Mouse (Mus musculus): ENCODE measurements around the gene Podxl2. TPM values are rescaled to one million over a fixed set of nuclear protein-coding genes. Genes with fewer than 3 reads are reported as not detected.

The Podxl2 gene
- polyA plus RNA-seq, 1 experiment from 2014 or later = 44.1 TPM

DNA sequence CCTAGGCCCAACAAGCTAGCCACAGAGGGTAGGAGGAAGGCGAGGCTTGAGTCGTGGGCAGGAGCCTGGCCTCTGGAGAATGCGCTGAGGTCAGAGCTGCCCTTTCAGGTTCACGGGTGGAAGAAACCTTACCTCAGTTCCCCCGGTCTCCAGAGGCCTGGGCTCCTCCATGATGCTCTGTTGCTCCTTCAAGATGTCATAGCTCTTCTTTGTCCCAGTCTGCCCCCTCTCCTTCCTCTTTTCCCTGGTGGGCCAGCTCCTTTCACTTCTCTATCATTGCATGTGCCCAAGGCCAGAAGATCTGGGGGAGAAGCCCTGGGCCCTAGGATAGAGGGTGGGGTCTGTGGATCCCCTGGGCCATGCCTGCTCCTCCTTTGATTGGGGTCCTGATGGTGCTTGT, 28.9 kb upstream of the Podxl2 start:
- 83% methylated on average over 5 of the region's 5 CpGs for WGBS

DNA sequence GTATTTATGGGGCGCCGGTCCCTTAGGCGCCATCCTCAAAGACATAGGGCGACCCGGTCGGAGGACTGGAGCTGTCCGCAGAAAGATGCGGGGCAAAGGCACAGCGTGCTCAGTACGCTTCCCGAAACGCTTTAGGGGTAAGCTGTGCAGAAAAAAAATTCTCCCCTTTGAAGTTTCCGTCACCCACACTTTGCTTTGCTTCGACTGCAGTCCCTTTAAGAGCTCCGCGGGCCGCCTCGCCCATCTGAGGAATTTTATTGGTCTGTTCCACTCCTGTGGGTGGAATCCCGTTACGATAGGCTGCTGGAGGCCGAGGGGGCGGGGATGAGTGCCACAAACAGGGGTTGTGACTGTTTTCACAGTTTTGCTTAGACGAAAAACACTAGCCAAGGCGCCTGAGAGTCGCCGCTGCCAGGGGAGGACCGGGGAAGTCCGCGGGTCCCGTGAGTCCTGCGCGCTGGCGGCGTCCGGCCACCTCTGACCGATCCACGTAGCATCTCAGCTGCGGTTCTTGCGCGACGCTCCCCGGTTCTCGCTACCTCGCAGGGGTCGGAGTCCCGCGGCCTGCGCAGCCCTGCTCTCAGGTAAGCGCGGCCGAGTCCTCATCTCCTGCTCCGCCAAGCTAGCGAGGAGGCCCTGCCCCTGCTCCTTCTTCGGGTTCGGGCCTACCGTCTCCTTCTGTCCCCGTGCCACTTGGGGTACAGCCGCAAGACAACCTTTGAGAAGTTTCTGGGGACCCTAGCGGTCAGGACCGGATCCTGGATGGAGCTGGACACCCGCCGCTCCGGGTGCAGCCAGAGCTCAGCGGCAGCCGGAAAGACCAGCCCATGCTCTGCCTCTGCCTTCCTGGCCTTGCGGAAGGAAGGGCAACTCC, 27.3 kb upstream of the Podxl2 start, which contains the start of gene Tpra1:
Gene Tpra1, plus strand, starts transcription at position 305 of the 874 bp plus-strand sequence.
- peak; percentile 82 for ATAC-seq (ENCODE audit: extremely low read depth, insufficient number of reproducible peaks, low FRiP score, low TSS enrichment)
- Histone ChIP-seq H3K4me1 (peaks cover 67% of the 10 kb centered on the region), H3K4me2 (peak within 1 kb of the TSS; percentile 94), H3K9ac (peak within 1 kb of the TSS; percentile 91), H3K9me3 (no peaks in the 10 kb centered on the region), H3K27ac (replicated peaks) (peak within 1 kb of the TSS; percentile 97), H3K27me3 (replicated peaks) (no peaks in the 10 kb centered on the region), H3K36me3 (no peaks in the 10 kb centered on the region), H3K4me3 (peak within 1 kb of the TSS; percentile 91)
- WGBS = under 1% methylated on average over 66 of the region's 66 CpGs

More for the DNA sequence above, 28.9 kb upstream of the Podxl2 start:
- H3K4me1 ChIP-seq = peaks cover 62% of the 10 kb centered on the region
- no peak overlapping the region for H3K27ac ChIP-seq (replicated peaks)
- ATAC-seq (ENCODE audit: extremely low read depth, insufficient number of reproducible peaks, low FRiP score, low TSS enrichment) = no peak
- peaks cover 12% of the 10 kb centered on the region for H3K36me3 ChIP-seq
- H3K9me3 ChIP-seq = no peaks in the 10 kb centered on the region
- no peaks in the 10 kb centered on the region for H3K27me3 ChIP-seq (replicated peaks)
- H3K4me2 ChIP-seq = peak overlapping the region; percentile 94
- peak overlapping the region; percentile 91 for H3K4me3 ChIP-seq
- peak overlapping the region; percentile 91 for H3K9ac ChIP-seq

DNA sequence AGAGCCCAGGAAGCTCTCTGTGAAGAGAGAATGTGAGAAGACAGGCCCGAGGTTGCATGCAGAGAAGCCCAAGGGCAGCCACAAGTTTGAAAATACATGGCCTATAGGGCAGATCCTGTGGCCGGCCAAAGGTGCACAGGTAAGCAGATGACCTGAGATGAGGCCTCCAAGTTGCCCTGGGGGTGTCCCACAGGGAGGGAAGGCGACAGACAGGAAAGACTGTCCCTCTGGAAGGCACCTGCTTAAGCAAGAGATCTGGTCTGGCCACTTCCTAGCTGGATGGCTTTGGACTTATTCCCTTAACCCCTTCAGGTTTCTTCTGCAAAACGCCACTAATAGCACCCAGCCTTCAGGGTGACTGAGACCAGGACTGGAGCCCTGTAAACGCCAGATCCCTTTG, 26.6 kb upstream of the Podxl2 start:
- no peaks in the 10 kb centered on the region for H3K27me3 ChIP-seq (replicated peaks)

DNA sequence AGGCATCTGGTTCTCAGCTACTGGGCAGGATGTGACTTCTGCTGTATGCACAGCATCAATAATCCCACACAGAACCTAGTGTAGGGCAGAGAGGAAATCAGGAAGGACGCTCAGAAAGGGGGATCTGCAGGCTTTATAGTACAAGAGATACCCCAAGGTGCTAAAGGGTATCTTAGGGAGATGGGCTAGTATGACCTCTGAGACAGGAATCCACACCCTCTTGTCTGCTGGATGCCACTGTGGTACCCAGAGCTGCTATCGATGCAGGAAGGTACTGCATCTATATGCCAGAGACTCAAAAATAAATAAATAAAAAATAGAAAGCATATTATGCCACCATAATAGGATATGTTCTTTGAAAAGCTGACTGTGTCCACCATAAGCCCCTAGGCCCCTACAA, 24.8 kb upstream of the Podxl2 start:
- H3K9me3 ChIP-seq = no peaks in the 10 kb centered on the region
- ATAC-seq (ENCODE audit: extremely low read depth, insufficient number of reproducible peaks, low FRiP score, low TSS enrichment) = no peak
- H3K36me3 ChIP-seq = peaks cover 25% of the 10 kb centered on the region
- H3K4me2 ChIP-seq = no peak overlapping the region
- WGBS = 83% methylated on average over 2 of the region's 2 CpGs
- H3K27me3 ChIP-seq (replicated peaks) = no peaks in the 10 kb centered on the region
- H3K4me1 ChIP-seq = peaks cover 62% of the 10 kb centered on the region
- no peak overlapping the region for H3K27ac ChIP-seq (replicated peaks)
- no peak overlapping the region for H3K4me3 ChIP-seq
- H3K9ac ChIP-seq = peak overlapping the region; percentile 56; the same call in 1 of the 2 replicates

More for the DNA sequence above, 26.6 kb upstream of the Podxl2 start:
- Histone ChIP-seq H3K36me3 (peaks cover 7% of the 10 kb centered on the region), H3K27ac (replicated peaks) (peak overlapping the region; percentile 97), H3K9ac (peak overlapping the region; percentile 91), H3K4me1 (peaks cover 67% of the 10 kb centered on the region), H3K4me3 (peak overlapping the region; percentile 91), H3K4me2 (peak overlapping the region; percentile 94), H3K9me3 (no peaks in the 10 kb centered on the region)
- ATAC-seq (ENCODE audit: extremely low read depth, insufficient number of reproducible peaks, low FRiP score, low TSS enrichment) = no peak
- 4% methylated on average over 5 of the region's 5 CpGs for WGBS

DNA sequence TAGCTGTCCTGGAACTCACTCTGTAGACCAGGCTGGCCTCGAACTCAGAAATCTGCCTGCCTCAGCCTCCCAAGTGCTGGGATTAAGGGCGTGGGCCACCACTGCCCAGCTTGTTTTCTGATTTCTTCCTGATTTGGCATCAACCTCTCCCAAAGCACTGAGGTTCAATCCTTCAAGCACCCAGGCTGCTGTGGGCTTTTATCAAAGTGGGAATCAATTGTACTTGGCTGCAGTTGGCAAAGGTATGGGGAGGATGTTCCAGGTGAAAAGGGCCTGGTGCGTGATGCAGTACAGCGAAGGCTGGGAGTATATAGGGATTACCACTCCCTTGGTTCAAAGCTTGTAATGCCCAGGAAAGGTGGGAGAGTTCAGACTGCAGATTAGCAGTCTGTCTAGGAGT, 24.2 kb upstream of the Podxl2 start:
- H3K9me3 ChIP-seq = no peaks in the 10 kb centered on the region
- H3K36me3 ChIP-seq = peaks cover 30% of the 10 kb centered on the region
- H3K4me3 ChIP-seq = peak overlapping the region; percentile 85
- peak overlapping the region; percentile 42 for H3K27ac ChIP-seq (replicated peaks)
- H3K4me2 ChIP-seq = peak overlapping the region; percentile 92
- H3K4me1 ChIP-seq = peaks cover 57% of the 10 kb centered on the region
- WGBS = 55% methylated on average over 4 of the region's 4 CpGs
- H3K9ac ChIP-seq = peak overlapping the region; percentile 95
- no peak for ATAC-seq (ENCODE audit: extremely low read depth, insufficient number of reproducible peaks, low FRiP score, low TSS enrichment)
- H3K27me3 ChIP-seq (replicated peaks) = no peaks in the 10 kb centered on the region

DNA sequence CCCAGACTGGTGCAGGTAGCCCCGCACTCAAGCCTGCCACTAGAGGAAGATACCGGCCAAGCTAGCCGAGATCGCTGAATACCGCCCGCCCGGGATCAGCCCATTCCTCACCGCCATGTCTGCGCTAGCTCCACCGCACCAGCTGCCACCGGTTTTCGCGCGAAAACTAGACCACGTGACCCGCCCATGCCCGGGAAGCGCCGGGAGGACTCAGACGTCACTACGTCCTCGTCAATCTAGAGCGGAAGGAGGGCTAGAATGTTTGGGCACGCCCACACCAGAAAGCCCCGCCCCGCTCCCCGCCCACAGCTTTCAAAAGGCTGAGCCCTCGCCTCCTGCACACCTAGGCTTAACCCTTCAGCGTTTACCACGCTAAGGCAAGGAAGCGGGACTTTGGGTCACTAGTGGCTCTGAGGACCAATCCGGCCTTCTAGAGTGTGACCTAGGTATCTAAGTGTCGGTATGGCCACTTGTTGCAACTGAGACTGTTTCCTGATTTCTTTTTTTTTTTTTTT, 23.7 kb upstream of the Podxl2 start, which contains the start of gene Mcm2:
Gene Mcm2, minus strand, starts transcription at position 247 of the 515 bp plus-strand sequence.
- Histone ChIP-seq H3K36me3 (peaks cover 35% of the 10 kb centered on the region), H3K4me2 (peak within 1 kb of the TSS; percentile 92), H3K27me3 (replicated peaks) (no peaks in the 10 kb centered on the region), H3K4me3 (peak within 1 kb of the TSS; percentile 85), H3K9ac (peak within 1 kb of the TSS; percentile 95), H3K9me3 (no peaks in the 10 kb centered on the region), H3K4me1 (peaks cover 52% of the 10 kb centered on the region), H3K27ac (replicated peaks) (peak within 1 kb of the TSS; percentile 84)
- peak; percentile 59 for ATAC-seq (ENCODE audit: extremely low read depth, insufficient number of reproducible peaks, low FRiP score, low TSS enrichment)
- WGBS = under 1% methylated on average over 33 of the region's 33 CpGs

DNA sequence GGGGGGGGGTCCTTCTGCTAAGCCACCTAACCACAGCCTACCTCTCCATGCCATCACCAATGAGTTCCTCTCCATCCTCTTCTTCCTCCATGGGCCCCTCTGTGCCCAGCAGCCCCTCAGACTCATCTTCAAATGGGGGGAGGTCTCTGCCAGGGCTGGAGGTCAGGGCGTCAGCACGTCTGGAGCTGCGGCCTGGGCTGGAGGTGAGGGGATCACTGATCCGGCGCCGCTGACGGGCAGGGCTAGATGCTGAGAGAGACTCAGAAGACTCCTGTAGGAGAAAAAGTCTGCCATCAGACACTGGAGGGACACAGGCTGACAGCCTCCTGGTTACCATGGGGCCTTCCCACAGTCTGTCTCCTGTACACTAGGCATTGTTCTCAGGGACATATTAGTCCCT, 22.4 kb upstream of the Podxl2 start:
- ATAC-seq (ENCODE audit: extremely low read depth, insufficient number of reproducible peaks, low FRiP score, low TSS enrichment) = no peak
- Histone ChIP-seq H3K36me3 (peaks cover 49% of the 10 kb centered on the region), H3K9me3 (no peaks in the 10 kb centered on the region), H3K27me3 (replicated peaks) (no peaks in the 10 kb centered on the region), H3K4me3 (peak overlapping the region; percentile 85), H3K9ac (peak overlapping the region; percentile 78), H3K4me1 (peaks cover 43% of the 10 kb centered on the region), H3K27ac (replicated peaks) (peak overlapping the region; percentile 32; the same call in 1 of the 2 replicates), H3K4me2 (peak overlapping the region; percentile 92)
- WGBS = 62% methylated on average over 7 of the region's 7 CpGs

DNA sequence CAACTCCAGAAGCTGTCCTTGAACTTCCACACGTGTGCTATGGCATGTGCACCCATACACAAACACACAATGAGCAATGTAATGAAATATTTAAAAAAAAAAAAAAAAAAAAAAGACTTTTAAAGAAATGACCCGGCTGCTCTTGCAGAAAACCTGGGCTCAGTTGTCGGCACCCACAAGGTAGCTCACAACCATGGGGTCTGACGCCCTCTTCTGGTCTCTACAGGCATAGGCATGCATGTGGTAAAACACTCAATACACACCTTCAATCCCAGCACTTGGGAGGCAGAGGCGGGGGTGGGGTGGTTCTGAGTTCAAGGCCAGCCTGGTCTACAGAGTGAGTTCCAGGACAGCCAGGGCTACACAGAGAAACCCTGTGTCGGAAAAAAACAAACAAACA, 21.1 kb upstream of the Podxl2 start:
- Histone ChIP-seq H3K4me3 (no peak overlapping the region), H3K4me2 (0 out of 2 replicates have a peak overlapping the region, but pooled peaks have one; percentile 92)
- WGBS = 76% methylated on average over 6 of the region's 6 CpGs

DNA sequence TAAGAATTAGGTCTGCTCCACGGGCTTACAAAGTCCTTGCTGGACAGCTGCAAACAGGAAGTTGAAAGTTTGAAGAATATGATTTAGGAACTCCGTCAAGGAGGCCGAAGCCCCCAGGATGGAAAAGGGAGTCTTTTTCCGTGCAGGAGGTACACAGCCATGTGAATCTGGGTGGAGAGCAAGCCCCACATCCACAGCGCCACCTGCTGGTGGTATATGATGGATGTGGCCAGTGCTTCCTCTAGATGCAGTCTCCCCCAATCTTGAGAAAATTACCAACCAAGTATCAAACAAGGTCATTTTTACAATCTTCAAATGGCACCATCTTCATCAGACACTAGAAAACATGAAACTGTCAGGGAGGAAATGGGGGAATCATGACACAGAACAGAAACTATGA, 18.7 kb upstream of the Podxl2 start:
- H3K27ac ChIP-seq (replicated peaks) = no peak overlapping the region
- ATAC-seq (ENCODE audit: extremely low read depth, insufficient number of reproducible peaks, low FRiP score, low TSS enrichment) = no peak
- no peaks in the 10 kb centered on the region for H3K27me3 ChIP-seq (replicated peaks)
- H3K36me3 ChIP-seq = peaks cover 86% of the 10 kb centered on the region
- 58% methylated on average over 5 of the region's 5 CpGs for WGBS
- no peak overlapping the region for H3K4me2 ChIP-seq
- peaks cover 26% of the 10 kb centered on the region for H3K4me1 ChIP-seq
- H3K4me3 ChIP-seq = no peak overlapping the region
- no peak overlapping the region for H3K9ac ChIP-seq
- no peaks in the 10 kb centered on the region for H3K9me3 ChIP-seq

More for the DNA sequence above, 21.1 kb upstream of the Podxl2 start:
- no peak for ATAC-seq (ENCODE audit: extremely low read depth, insufficient number of reproducible peaks, low FRiP score, low TSS enrichment)
- no peaks in the 10 kb centered on the region for H3K9me3 ChIP-seq
- H3K36me3 ChIP-seq = peaks cover 62% of the 10 kb centered on the region
- peaks cover 36% of the 10 kb centered on the region for H3K4me1 ChIP-seq
- H3K9ac ChIP-seq = no peak overlapping the region
- no peak overlapping the region for H3K27ac ChIP-seq (replicated peaks)
- H3K27me3 ChIP-seq (replicated peaks) = no peaks in the 10 kb centered on the region

DNA sequence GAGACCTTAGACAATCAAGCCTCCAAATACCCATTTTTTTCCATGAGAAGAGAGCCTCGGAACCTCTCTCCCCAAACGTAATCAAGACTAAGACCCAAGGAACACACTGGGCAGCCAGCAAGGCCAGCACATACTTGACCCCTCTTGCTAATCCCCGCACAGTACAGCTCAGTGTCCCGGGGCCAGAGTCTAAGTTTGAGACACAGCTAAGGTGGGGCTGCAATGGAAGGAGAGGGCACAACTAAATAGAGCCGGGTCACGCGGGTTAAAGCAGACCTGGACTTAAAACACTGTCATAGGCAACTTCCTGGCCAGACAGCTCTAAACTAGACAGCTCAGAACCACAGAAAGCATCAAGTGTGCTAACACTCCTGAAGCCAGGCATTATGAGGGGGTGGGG, 16.0 kb upstream of the Podxl2 start:
- Histone ChIP-seq H3K4me3 (no peak overlapping the region), H3K27ac (replicated peaks) (no peak overlapping the region), H3K9me3 (no peaks in the 10 kb centered on the region), H3K4me1 (peaks cover 7% of the 10 kb centered on the region; the same call in 1 of the 2 replicates), H3K4me2 (no peak overlapping the region), H3K27me3 (replicated peaks) (no peaks in the 10 kb centered on the region), H3K36me3 (peaks cover 100% of the 10 kb centered on the region), H3K9ac (no peak overlapping the region)
- no peak for ATAC-seq (ENCODE audit: extremely low read depth, insufficient number of reproducible peaks, low FRiP score, low TSS enrichment)
- 83% methylated on average over 7 of the region's 7 CpGs for WGBS

DNA sequence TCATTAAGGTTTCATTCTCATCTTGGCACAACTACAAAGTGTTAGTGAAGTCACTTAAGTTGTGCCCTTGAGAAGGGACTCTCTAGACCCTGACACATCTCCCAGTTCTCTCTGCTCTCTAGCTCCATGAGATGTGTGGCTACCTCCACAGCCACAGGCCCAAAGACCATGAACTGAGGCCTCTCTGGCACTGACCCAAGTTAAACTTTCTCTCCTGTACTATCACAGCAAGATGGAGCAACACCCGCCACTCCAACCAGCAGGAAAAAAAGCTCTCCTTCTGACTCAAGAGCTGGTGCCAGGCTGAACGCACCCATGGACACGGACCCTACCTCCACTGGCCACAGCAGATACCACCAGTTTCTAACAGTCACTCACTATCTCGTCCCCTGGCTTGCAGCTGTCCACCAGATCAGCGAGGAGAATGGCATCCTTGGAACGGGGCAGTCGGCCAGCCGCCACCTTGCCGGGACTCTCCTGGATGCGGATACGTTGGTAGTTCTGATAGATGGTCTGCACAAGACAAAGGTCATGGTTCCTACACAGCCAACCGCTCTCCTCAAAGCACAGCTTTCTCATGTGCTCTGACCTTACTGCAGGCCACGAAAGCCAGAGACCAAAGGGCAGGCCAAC, 14.7 kb upstream of the Podxl2 start:
- H3K9me3 ChIP-seq = no peaks in the 10 kb centered on the region
- WGBS = 86% methylated on average over 13 of the region's 13 CpGs

More for the DNA sequence above, 14.7 kb upstream of the Podxl2 start:
- H3K4me2 ChIP-seq = no peak overlapping the region
- H3K4me3 ChIP-seq = no peak overlapping the region
- no peak overlapping the region for H3K27ac ChIP-seq (replicated peaks)
- H3K9ac ChIP-seq = no peak overlapping the region
- H3K36me3 ChIP-seq = peaks cover 100% of the 10 kb centered on the region
- no peaks in the 10 kb centered on the region for H3K4me1 ChIP-seq
- no peaks in the 10 kb centered on the region for H3K27me3 ChIP-seq (replicated peaks)
- no peak for ATAC-seq (ENCODE audit: extremely low read depth, insufficient number of reproducible peaks, low FRiP score, low TSS enrichment)
